Mouse (Mus musculus) olfactory bulb, adult 2 months (tissue): ENCODE results near the gene Taar4.

Experiments
- CTCF ChIP-seq: fragments of 200-500 bp; IDR thresholded peaks from 2 replicates; pipeline ENCODE4 v1.5.1; 2012; ENCODE audit warnings: low read depth, mild to moderate bottlenecking, low read length, moderate library complexity; ENCODE audit not compliant: insufficient read depth
- POLR2A ChIP-seq: fragments of 200-500 bp; IDR thresholded peaks from 2 replicates; pipeline ENCODE4 v1.6.1; 2012; ENCODE audit warnings: mild to moderate bottlenecking, low read depth, low read length, moderate library complexity; ENCODE audit not compliant: insufficient read depth

- no peak for TF ChIP-seq POLR2A
- TF ChIP-seq CTCF = peak; percentile 56
Observed at GRCm38 (mm10) chr10:23978901-23979705, 18.8 kb downstream of the Taar4 start.
